Mouse (Mus musculus) liver, postnatal 0 days (tissue): ENCODE results near the gene Padi4.

Experiments
- CTCF ChIP-seq: sonication (generic); IDR thresholded peaks from 2 replicates; pipeline ENCODE4 v1.5.1; 2016; ENCODE audit warnings: antibody characterized with exemption, low read depth
- EP300 ChIP-seq: IDR thresholded peaks from 2 replicates; pipeline ENCODE4 v1.6.1; 2016; ENCODE audit warnings: antibody characterized with exemption, low read depth, mild to moderate bottlenecking

GRCm38 (mm10) chr4:140709617-140710016 lies 64.4 kb downstream of the Padi4 start:
- no peak for TF ChIP-seq EP300
- no peak for TF ChIP-seq CTCF
